Mouse (Mus musculus): ENCODE measurements at regions not wholly inside any gene's neighbourhood (a gene's known extent, or its start where the extent isn't known, plus 50 kb on each side); places are given as distances from the start of the nearest gene placed in this dataset.

GRCm38 (mm10) chr19:60397666-60398065, 70.4 kb downstream of the Prlhr start:
- no peak for TF ChIP-seq CTCF (IDR thresholded peaks at IDR 0.05; ENCODE audit: control insufficient read depth, insufficient read depth, insufficient replicate concordance, low read depth, low read length)
- TF ChIP-seq POLR2A (IDR thresholded peaks at IDR 0.05; ENCODE audit: control insufficient read depth, low read depth, low read length): no peak

Measured in testis, adult 2 months (tissue).